Mouse (Mus musculus) midbrain, embryonic 13.5 days (tissue): ENCODE results near the gene Brinp3. TPM values are rescaled to one million over a fixed set of nuclear protein-coding genes. Genes with fewer than 3 reads are reported as not detected.
"Not testable (repeated sequence)": the region's sequence is repeated elsewhere in the genome, so short reads cannot be mapped to it uniquely, and the experiment has no call there.

Experiments
- ATAC-seq: fragments of 200-750 bp; cut with Nextera tagmentation; 2 replicates; pipeline ENCODE4 v1.8.0; 2017; ENCODE audit warnings: mild to moderate bottlenecking, moderate TSS enrichment, moderate library complexity
- H3K27ac ChIP-seq: fragments of 300-500 bp; sonication (generic); 2 replicates; pipeline ENCODE4 v1.5.1; 2015; ENCODE audit warnings: inconsistent platforms, mild to moderate bottlenecking, moderate library complexity
- H3K27me3 ChIP-seq: fragments of 300-500 bp; sonication (generic); 2 replicates; pipeline ENCODE4 v1.6.1; 2015; ENCODE audit warnings: mild to moderate bottlenecking, inconsistent platforms
- H3K36me3 ChIP-seq: fragments of 300-500 bp; sonication (generic); 2 replicates; pipeline ENCODE4 v1.6.1; 2015; ENCODE audit warnings: mild to moderate bottlenecking, inconsistent platforms
- H3K4me1 ChIP-seq: fragments of 300-500 bp; sonication (generic); replicated peaks from 2 replicates; pipeline ENCODE4 v1.6.1; 2015; ENCODE audit warnings: inconsistent platforms
- H3K4me2 ChIP-seq: fragments of 300-500 bp; sonication (generic); replicated peaks from 2 replicates; pipeline ENCODE4 v1.6.1; 2015; ENCODE audit warnings: moderate library complexity, mild to moderate bottlenecking, inconsistent platforms
- H3K4me3 ChIP-seq: fragments of 300-500 bp; sonication (generic); replicated peaks from 2 replicates; pipeline ENCODE4 v1.5.1; 2015; ENCODE audit warnings: mild to moderate bottlenecking, inconsistent platforms
- H3K9ac ChIP-seq: fragments of 300-500 bp; sonication (generic); replicated peaks from 2 replicates; pipeline ENCODE4 v1.6.1; 2015; ENCODE audit warnings: mild to moderate bottlenecking, inconsistent platforms
- H3K9me3 ChIP-seq: fragments of 300-500 bp; sonication (generic); 2 replicates; pipeline ENCODE4 v1.6.1; 2016; ENCODE audit warnings: mild to moderate bottlenecking, inconsistent platforms
- WGBS: fragments of 180-500 bp; shearing (Covaris S2); methylation state at CpG from one replicate; pipeline ENCODE4 v1.1.7; 2015; 5-methylcytosine and 5-hydroxymethylcytosine counted together
- polyA plus RNA-seq: library from polyadenylated mRNA; unstranded; fragments of >200 nt; fragmentation: Nextera tagmentation; extraction: Ambion mirVana; gene quantifications from 2 replicates; pipeline ENCODE4 v1.2.1, GENCODE M21; 2015

The Brinp3 gene
- polyA plus RNA-seq, 1 experiment from 2014 or later: 9.2 TPM

GRCm38 (mm10) chr1:146562144-146562543 is 67.6 kb downstream of the Brinp3 start:
- no peak for ATAC-seq
- no peaks in the 10 kb centered on the region for H3K9me3 ChIP-seq
- 88% methylated on average over 3 of the region's 3 CpGs for whole genome bisulfite sequencing

GRCm38 (mm10) chr1:146584181-146584580 is 89.6 kb downstream of the Brinp3 start:
- no peak overlapping the region for H3K9ac ChIP-seq
- no peak overlapping the region for H3K27ac ChIP-seq
- 73% methylated on average over 7 of the region's 7 CpGs for WGBS
- H3K27me3 ChIP-seq: no peaks in the 10 kb centered on the region
- no peaks in the 10 kb centered on the region for H3K36me3 ChIP-seq
- no peak for ATAC-seq
- no peaks in the 10 kb centered on the region for H3K9me3 ChIP-seq
- H3K4me3 ChIP-seq: no peak overlapping the region
- no peaks in the 10 kb centered on the region for H3K4me1 ChIP-seq
- no peak overlapping the region for H3K4me2 ChIP-seq

More at GRCm38 (mm10) chr1:146562144-146562543, 67.6 kb downstream of the Brinp3 start:
- Histone ChIP-seq H3K36me3 (no peaks in the 10 kb centered on the region), H3K27me3 (no peaks in the 10 kb centered on the region), H3K9ac (no peak overlapping the region), H3K4me3 (no peak overlapping the region), H3K4me1 (no peaks in the 10 kb centered on the region), H3K27ac (no peak overlapping the region), H3K4me2 (no peak overlapping the region)

GRCm38 (mm10) chr1:146632895-146633294 is 138.3 kb downstream of the Brinp3 start:
- H3K27me3 ChIP-seq: no peaks in the 10 kb centered on the region
- 58% methylated on average over 2 of the region's 2 CpGs for WGBS
- H3K27ac ChIP-seq: no peak overlapping the region
- no peak overlapping the region for H3K9ac ChIP-seq
- no peaks in the 10 kb centered on the region for H3K36me3 ChIP-seq
- H3K4me2 ChIP-seq: no peak overlapping the region
- ATAC-seq: no peak
- H3K4me1 ChIP-seq: no peaks in the 10 kb centered on the region
- H3K4me3 ChIP-seq: no peak overlapping the region
- H3K9me3 ChIP-seq: no peaks in the 10 kb centered on the region

- H3K9ac ChIP-seq: no peak overlapping the region
- no peak overlapping the region for H3K4me2 ChIP-seq
- H3K9me3 ChIP-seq: no peaks in the 10 kb centered on the region
- no peaks in the 10 kb centered on the region for H3K36me3 ChIP-seq
- H3K4me1 ChIP-seq: no peaks in the 10 kb centered on the region
- no peak overlapping the region for H3K27ac ChIP-seq
- H3K4me3 ChIP-seq: no peak overlapping the region
- no peaks in the 10 kb centered on the region for H3K27me3 ChIP-seq
- no peak for ATAC-seq
- WGBS: 70% methylated on average over 4 of the region's 4 CpGs
These were observed 162.7 kb downstream of the Brinp3 start for GRCm38 (mm10) chr1:146657214-146657613.

- Histone ChIP-seq H3K9me3 (no peaks in the 10 kb centered on the region), H3K27ac (no peak overlapping the region), H3K4me2 (no peak overlapping the region), H3K9ac (no peak overlapping the region), H3K27me3 (no peaks in the 10 kb centered on the region), H3K4me1 (no peaks in the 10 kb centered on the region), H3K36me3 (no peaks in the 10 kb centered on the region), H3K4me3 (no peak overlapping the region)
- WGBS: 86% methylated on average over 4 of the region's 4 CpGs
- no peak for ATAC-seq
These were observed 206.2 kb downstream of the Brinp3 start for GRCm38 (mm10) chr1:146700724-146701123.

GRCm38 (mm10) chr1:146719556-146719955 is 225.0 kb downstream of the Brinp3 start:
- H3K27ac ChIP-seq: no peak overlapping the region
- ATAC-seq: no peak
- H3K9me3 ChIP-seq: no peaks in the 10 kb centered on the region
- H3K4me1 ChIP-seq: no peaks in the 10 kb centered on the region
- H3K9ac ChIP-seq: no peak overlapping the region
- no peaks in the 10 kb centered on the region for H3K36me3 ChIP-seq
- H3K4me3 ChIP-seq: no peak overlapping the region
- 81% methylated on average over 3 of the region's 3 CpGs for WGBS
- H3K4me2 ChIP-seq: no peak overlapping the region
- H3K27me3 ChIP-seq: no peaks in the 10 kb centered on the region

GRCm38 (mm10) chr1:146724784-146725513 is 230.4 kb downstream of the Brinp3 start:
- not testable (repeated sequence) for H3K4me1 ChIP-seq, H3K9me3 ChIP-seq, H3K27me3 ChIP-seq, H3K36me3 ChIP-seq, H3K27ac ChIP-seq
- H3K9ac ChIP-seq: peak overlapping the region; percentile 53; the same call in 1 of the 2 replicates
- ATAC-seq: peak; percentile 91
- H3K4me3 ChIP-seq: peak overlapping the region; percentile 47
- peak overlapping the region; percentile 60 for H3K4me2 ChIP-seq
- WGBS: 3% methylated on average over 35 of the region's 35 CpGs

- Histone ChIP-seq H3K27ac (no peak overlapping the region), H3K9me3 (no peaks in the 10 kb centered on the region), H3K4me2 (no peak overlapping the region), H3K36me3 (no peaks in the 10 kb centered on the region), H3K4me1 (no peaks in the 10 kb centered on the region), H3K4me3 (no peak overlapping the region), H3K9ac (no peak overlapping the region), H3K27me3 (no peaks in the 10 kb centered on the region)
- no peak for ATAC-seq
These were observed 256.5 kb downstream of the Brinp3 start for GRCm38 (mm10) chr1:146751066-146751465.

- Histone ChIP-seq H3K9me3 (no peaks in the 10 kb centered on the region), H3K36me3 (no peaks in the 10 kb centered on the region), H3K9ac (no peak overlapping the region), H3K4me1 (no peaks in the 10 kb centered on the region), H3K27me3 (no peaks in the 10 kb centered on the region), H3K4me2 (no peak overlapping the region), H3K27ac (no peak overlapping the region), H3K4me3 (no peak overlapping the region)
- no peak for ATAC-seq
- 46% methylated on average over 4 of the region's 4 CpGs for WGBS
These were observed 288.7 kb downstream of the Brinp3 start for GRCm38 (mm10) chr1:146783259-146783658.

- Histone ChIP-seq H3K27me3 (no peaks in the 10 kb centered on the region), H3K27ac (no peak overlapping the region), H3K4me2 (no peak overlapping the region), H3K36me3 (no peaks in the 10 kb centered on the region), H3K4me1 (no peaks in the 10 kb centered on the region), H3K4me3 (no peak overlapping the region), H3K9ac (no peak overlapping the region), H3K9me3 (no peaks in the 10 kb centered on the region)
- WGBS: 77% methylated on average over 2 of the region's 2 CpGs
- no peak for ATAC-seq
These were observed 292.7 kb downstream of the Brinp3 start for GRCm38 (mm10) chr1:146787236-146787635.

GRCm38 (mm10) chr1:146792826-146793225 is 298.3 kb downstream of the Brinp3 start:
- H3K4me1 ChIP-seq: no peaks in the 10 kb centered on the region
- H3K9me3 ChIP-seq: no peaks in the 10 kb centered on the region
- ATAC-seq: no peak
- no peaks in the 10 kb centered on the region for H3K36me3 ChIP-seq
- no peaks in the 10 kb centered on the region for H3K27me3 ChIP-seq
- H3K9ac ChIP-seq: no peak overlapping the region
- no peak overlapping the region for H3K4me3 ChIP-seq
- H3K27ac ChIP-seq: no peak overlapping the region
- H3K4me2 ChIP-seq: no peak overlapping the region

GRCm38 (mm10) chr1:146799986-146800553 is 305.5 kb downstream of the Brinp3 start:
- H3K4me2 ChIP-seq: no peak overlapping the region
- H3K4me1 ChIP-seq: no peaks in the 10 kb centered on the region
- no peaks in the 10 kb centered on the region for H3K27me3 ChIP-seq
- no peak overlapping the region for H3K27ac ChIP-seq
- H3K9ac ChIP-seq: no peak overlapping the region
- WGBS: 79% methylated on average over 6 of the region's 6 CpGs
- no peaks in the 10 kb centered on the region for H3K36me3 ChIP-seq
- H3K9me3 ChIP-seq: no peaks in the 10 kb centered on the region
- H3K4me3 ChIP-seq: no peak overlapping the region
- ATAC-seq: no peak

GRCm38 (mm10) chr1:146801821-146802220 is 307.3 kb downstream of the Brinp3 start:
- H3K27me3 ChIP-seq: no peaks in the 10 kb centered on the region
- H3K27ac ChIP-seq: no peak overlapping the region
- H3K36me3 ChIP-seq: no peaks in the 10 kb centered on the region
- no peaks in the 10 kb centered on the region for H3K4me1 ChIP-seq
- 92% methylated on average over 3 of the region's 3 CpGs for WGBS
- H3K4me3 ChIP-seq: no peak overlapping the region
- H3K9me3 ChIP-seq: no peaks in the 10 kb centered on the region
- H3K4me2 ChIP-seq: no peak overlapping the region
- no peak for ATAC-seq
- H3K9ac ChIP-seq: no peak overlapping the region
